Mouse (Mus musculus) macrophage (primary cell): ENCODE results near the gene Frzb. TPM values are rescaled to one million over a fixed set of nuclear protein-coding genes. Genes with fewer than 3 reads are reported as not detected.

Experiments
- H3K27ac ChIP-seq: fragments of 350-480 bp; formaldehyde crosslinking; 2 replicates; pipeline ENCODE4 v1.9.0; 2021
- H3K36me3 ChIP-seq: fragments of 350-480 bp; formaldehyde crosslinking; 2 replicates; pipeline ENCODE4 v1.9.0; 2021; ENCODE audit errors: inconsistent target
- H3K4me3 ChIP-seq: fragments of 350-480 bp; formaldehyde crosslinking; 2 replicates; pipeline ENCODE4 v1.9.0; 2021; ENCODE audit errors: inconsistent target
- H3K79me2 ChIP-seq: fragments of 350-480 bp; formaldehyde crosslinking; 2 replicates; pipeline ENCODE4 v1.9.0; 2021; ENCODE audit errors: inconsistent target
- WGBS: methylation state at CpG from one replicate; pipeline ENCODE4 v1.1.7; 2026; ENCODE audit warnings: inconsistent platforms; ENCODE audit not compliant: missing documents; 5-methylcytosine and 5-hydroxymethylcytosine counted together
- polyA plus RNA-seq: library from polyadenylated mRNA; stranded (reverse); fragments of 250-400 nt; gene quantifications from 3 replicates; pipeline ENCODE4 v1.2.4, GENCODE M21; 2018; ENCODE audit warnings: inconsistent platforms

Gene Frzb
- polyA plus RNA-seq, 1 experiment from 2014 or later: not detected

DNA sequence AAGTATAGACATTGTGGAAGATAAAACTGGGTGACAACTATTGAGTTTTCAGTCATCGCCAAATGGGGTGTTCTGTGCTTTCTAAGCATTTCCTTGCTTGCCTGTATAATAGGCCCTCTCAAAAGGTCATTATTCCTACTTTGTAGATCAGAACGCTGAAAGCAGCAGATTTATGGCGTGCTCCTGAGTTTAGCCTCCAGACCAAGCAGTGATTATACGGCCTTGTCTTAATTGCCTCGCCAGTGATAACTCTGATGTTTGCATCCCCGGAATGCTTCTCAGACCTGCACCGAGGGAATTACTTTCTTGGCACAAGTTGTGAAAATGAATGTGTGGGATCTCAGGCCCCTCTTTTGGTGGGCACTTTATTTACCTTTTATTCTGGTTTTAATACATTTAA is 51.4 kb downstream of the Frzb start:
- WGBS: 72% methylated on average over 7 of the region's 7 CpGs

DNA sequence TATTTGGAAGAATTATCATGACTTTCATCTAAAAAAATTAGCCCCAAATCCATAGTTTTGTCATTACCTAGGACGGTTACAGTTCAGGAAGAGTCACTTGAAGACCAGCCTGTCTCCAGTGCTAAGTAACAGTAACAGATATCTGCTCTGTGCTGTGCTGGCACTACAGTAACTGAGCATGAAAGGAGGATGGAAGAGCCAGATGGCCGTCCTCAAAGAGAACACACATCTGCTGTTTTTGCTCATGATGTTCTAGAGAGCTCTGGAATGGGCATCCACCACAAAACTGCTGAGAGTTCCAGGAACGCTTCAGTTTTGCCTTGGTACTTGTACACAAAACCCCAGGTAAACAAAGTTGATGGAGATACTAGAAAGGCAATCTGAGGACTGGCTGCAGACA is 59.1 kb downstream of the Frzb start:
- Histone ChIP-seq H3K79me2 (no peaks in the 10 kb centered on the region), H3K36me3 (no peaks in the 10 kb centered on the region), H3K27ac (no peak overlapping the region), H3K4me3 (no peak overlapping the region)
- 94% methylated on average over 3 of the region's 3 CpGs for WGBS

More for the DNA sequence above, 51.4 kb downstream of the Frzb start:
- H3K27ac ChIP-seq: no peak overlapping the region
- H3K4me3 ChIP-seq: no peak overlapping the region
- H3K36me3 ChIP-seq: no peaks in the 10 kb centered on the region
- H3K79me2 ChIP-seq: no peaks in the 10 kb centered on the region

DNA sequence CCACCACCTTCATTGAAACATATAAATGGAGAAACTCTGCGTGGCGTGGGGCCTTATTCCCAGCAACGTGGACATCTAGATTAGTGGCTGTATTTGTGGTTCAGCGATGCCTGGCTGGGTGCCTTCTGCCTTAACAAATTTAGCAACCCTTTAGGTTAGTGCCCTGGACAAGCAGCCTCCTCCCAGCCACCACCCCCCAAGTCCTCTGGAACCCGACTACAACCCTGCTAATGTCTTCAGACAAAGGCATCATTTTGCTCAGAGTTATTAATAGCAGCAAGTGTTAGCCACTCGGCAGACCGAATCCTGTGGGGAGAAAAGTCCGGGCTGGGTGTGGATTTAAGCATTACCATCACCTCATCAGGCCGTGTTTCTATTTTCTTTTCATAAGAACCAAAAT is 59.8 kb downstream of the Frzb start:
- H3K27ac ChIP-seq: no peak overlapping the region
- H3K4me3 ChIP-seq: no peak overlapping the region
- no peaks in the 10 kb centered on the region for H3K79me2 ChIP-seq
- H3K36me3 ChIP-seq: no peaks in the 10 kb centered on the region
- WGBS: 95% methylated on average over 9 of the region's 9 CpGs

DNA sequence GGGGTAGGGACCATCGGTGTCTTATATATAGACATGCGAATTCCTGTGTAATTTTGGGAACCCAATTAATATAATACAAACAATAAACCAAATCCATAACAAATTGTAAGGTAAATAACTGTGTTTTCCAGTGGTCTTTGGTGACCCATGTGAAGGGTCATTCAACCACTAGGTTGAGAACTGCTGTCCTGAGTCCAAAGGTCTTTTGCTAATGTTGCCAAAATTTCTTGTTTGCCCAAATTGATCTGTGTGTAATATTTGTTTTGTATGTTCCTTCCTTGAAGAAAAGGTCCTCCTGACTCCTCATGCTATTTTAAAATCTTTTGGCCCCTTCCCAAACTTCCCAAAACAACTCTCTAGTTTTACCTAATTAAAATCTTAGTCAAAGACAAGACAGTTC is 61.2 kb downstream of the Frzb start:
- Histone ChIP-seq H3K27ac (no peak overlapping the region), H3K79me2 (no peaks in the 10 kb centered on the region), H3K36me3 (no peaks in the 10 kb centered on the region), H3K4me3 (no peak overlapping the region)
- WGBS: 97% methylated on average over 2 of the region's 2 CpGs

DNA sequence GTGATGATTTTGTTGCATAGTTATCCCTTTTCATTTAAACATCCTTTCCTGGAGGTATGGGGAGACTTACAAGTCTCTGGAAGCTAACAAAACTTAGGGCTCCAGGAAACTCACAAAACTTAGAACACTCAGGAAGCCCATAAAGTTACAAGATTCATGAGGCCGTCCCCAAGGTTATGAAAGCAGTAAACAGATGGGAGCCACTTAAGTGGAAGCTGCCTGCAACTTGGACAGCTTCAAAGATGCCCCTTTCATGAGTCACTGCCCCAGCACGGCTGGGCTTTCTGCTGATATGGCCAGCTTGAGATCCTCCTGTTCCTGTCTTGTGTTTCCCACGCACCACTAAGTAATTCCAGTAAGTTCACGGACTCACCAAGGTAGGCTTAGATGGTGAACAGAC is 63.0 kb downstream of the Frzb start:
- no peak overlapping the region for H3K27ac ChIP-seq
- WGBS: 41% methylated on average over 4 of the region's 4 CpGs
- no peaks in the 10 kb centered on the region for H3K79me2 ChIP-seq
- H3K4me3 ChIP-seq: no peak overlapping the region
- no peaks in the 10 kb centered on the region for H3K36me3 ChIP-seq

DNA sequence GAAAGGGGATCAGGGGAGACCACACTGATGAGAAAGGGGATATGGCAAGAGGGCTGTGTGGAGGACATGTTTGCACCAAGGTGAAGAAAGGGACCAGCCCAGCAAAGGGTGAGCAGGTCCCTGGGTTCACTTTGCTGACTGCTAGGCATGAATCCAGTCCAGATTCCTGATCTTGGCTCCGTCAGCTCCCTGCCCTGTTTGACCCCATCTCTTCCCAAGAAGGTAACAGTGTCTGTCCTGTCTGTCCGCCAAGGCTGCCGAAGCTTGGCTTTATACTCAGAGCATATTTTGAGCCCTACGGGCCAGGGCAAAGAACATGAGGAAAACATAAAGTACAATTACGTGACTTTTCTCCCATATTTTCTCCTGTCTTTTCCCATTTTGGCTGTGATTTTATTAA is 67.6 kb downstream of the Frzb start:
- 92% methylated on average over 5 of the region's 5 CpGs for whole genome bisulfite sequencing
- no peak overlapping the region for H3K27ac ChIP-seq

DNA sequence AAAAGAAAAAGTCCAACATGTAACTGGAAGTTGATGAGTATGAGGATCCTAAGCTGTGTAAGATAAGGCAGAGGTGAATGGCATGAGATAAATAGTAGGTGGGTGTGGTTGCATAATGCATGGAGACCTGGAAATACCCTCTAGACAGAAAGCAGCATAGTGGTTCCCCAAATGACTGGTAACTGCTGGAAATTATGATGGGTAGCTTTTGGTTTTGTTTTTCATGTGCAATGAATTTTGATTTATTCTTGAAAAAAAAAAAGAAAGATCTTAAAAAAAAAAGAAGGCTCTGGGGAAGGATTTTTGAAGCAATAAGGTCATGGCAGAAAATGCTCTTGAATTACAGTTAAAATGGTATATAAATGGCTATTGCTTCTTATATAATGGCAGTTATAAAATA is 72.5 kb downstream of the Frzb start:
- no peak overlapping the region for H3K4me3 ChIP-seq
- H3K79me2 ChIP-seq: no peaks in the 10 kb centered on the region
- H3K36me3 ChIP-seq: no peaks in the 10 kb centered on the region
- no peak overlapping the region for H3K27ac ChIP-seq

More for the DNA sequence above, 67.6 kb downstream of the Frzb start:
- no peaks in the 10 kb centered on the region for H3K79me2 ChIP-seq
- no peaks in the 10 kb centered on the region for H3K36me3 ChIP-seq
- no peak overlapping the region for H3K4me3 ChIP-seq

DNA sequence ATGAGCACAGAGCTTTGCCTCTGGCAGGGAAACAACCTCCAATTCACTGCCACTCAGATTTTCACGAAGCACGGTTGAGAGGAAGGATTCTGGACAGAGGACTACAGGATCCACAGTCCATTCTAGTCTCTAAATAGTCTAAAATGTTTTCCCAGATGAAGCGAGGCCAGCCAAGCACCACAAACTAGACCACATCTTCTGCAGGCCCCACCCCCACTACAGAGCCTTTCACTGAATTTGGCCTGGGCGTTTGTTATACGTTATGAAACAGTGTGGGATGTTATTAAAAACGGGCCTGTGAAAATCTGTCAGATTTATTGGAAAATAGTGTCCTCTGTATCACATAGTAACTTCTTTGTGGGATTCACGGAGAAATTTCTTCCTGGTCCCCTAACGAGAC is 76.0 kb downstream of the Frzb start:
- no peaks in the 10 kb centered on the region for H3K36me3 ChIP-seq
- no peak overlapping the region for H3K4me3 ChIP-seq
- no peaks in the 10 kb centered on the region for H3K79me2 ChIP-seq
- WGBS: 89% methylated on average over 8 of the region's 8 CpGs
- H3K27ac ChIP-seq: no peak overlapping the region

Other genes starting within 250 kb of the Frzb start
- gene Prdx6b, start 155.2 kb downstream of the Frzb start, polyA plus RNA-seq: not detected in 3 replicates
- gene Dnajc10, start 132.2 kb downstream of the Frzb start, polyA plus RNA-seq: 29.4 to 43.2 TPM (median 36.8 TPM) in 3 replicates
- 0.88 to 4.5 TPM (median 3.2 TPM) in 3 replicates for gene Nckap1, start 133.8 kb upstream of the Frzb start, polyA plus RNA-seq
- gene Dusp19, start 169.4 kb upstream of the Frzb start, polyA plus RNA-seq: 5.4 to 13.4 TPM (median 5.9 TPM) in 3 replicates
- 8.5 to 19.1 TPM (median 17.6 TPM) in 3 replicates for gene Nup35, start 169.6 kb upstream of the Frzb start, polyA plus RNA-seq